In genomic region chr8:108911511-108911910, GRCm38 (mm10) we compare ENCODE assay signal across 8 mouse cellular contexts.
DNase-seq lines count a peak whose midpoint lies in the region; ATAC-seq and TF ChIP-seq lines count a peak whose summit lies in the region.

No protein-coding gene starts in this region.

- peak overlapping the region; percentile 74; the same call in 1 of the 2 replicates for H3K27ac ChIP-seq in embryonic facial prominence, embryonic 10.5 days (replicated peaks)
- H3K27ac ChIP-seq in heart, embryonic 13.5 days (replicated peaks): peak overlapping the region; percentile 70

- H3K27me3 ChIP-seq in E14TG2a.4 (ENCODE audit: insufficient read depth, low read length): peaks cover 6% of the 10 kb centered on the region; the same call in 1 of the 2 replicates
- H3K27me3 ChIP-seq in embryonic facial prominence, embryonic 10.5 days (replicated peaks; ENCODE audit: low read depth, poor library complexity, severe bottlenecking): no peaks in the 10 kb centered on the region; the same call in 1 of the 2 replicates
- no peaks in the 10 kb centered on the region for H3K27me3 ChIP-seq in heart, embryonic 13.5 days (replicated peaks)

- H3K9me3 ChIP-seq in E14TG2a.4 (ENCODE audit: low read length): peaks cover 2% of the 10 kb centered on the region; the same call in 1 of the 2 replicates
- H3K9me3 ChIP-seq in embryonic facial prominence, embryonic 10.5 days: no peaks in the 10 kb centered on the region
- peaks cover 1% of the 10 kb centered on the region; the same call in 1 of the 2 replicates for H3K9me3 ChIP-seq in heart, embryonic 13.5 days

- H3K9ac ChIP-seq in heart, embryonic 13.5 days: no peak overlapping the region

- peak; percentile 93 for DNase-seq in adrenal gland, postnatal 14 days
- peak; percentile 88 for DNase-seq in embryonic facial prominence, embryonic 10.5 days (ENCODE audit: low spot score)
- DNase-seq in layer of hippocampus, adult 8-10 months (ENCODE audit: low spot score in 2 of 2): peak; percentile 68 to 89
- peak; percentile 94 for DNase-seq in lung, postnatal 10 days
- peak; percentile 79 for DNase-seq in retina, postnatal 1 day
- DNase-seq in urinary bladder, adult 2 months (ENCODE audit: low spot score): peak; percentile 70

- peak overlapping the region; percentile 26; the same call in 1 of the 2 replicates for H3K4me2 ChIP-seq in heart, embryonic 13.5 days

- no peaks in the 10 kb centered on the region; the same call in 1 of the 2 replicates for H3K36me3 ChIP-seq in E14TG2a.4 (ENCODE audit: insufficient read depth, low read length)
- H3K36me3 ChIP-seq in embryonic facial prominence, embryonic 10.5 days (replicated peaks): peaks cover 26% of the 10 kb centered on the region
- peaks cover 2% of the 10 kb centered on the region for H3K36me3 ChIP-seq in heart, embryonic 13.5 days

- peak; percentile 99 for TF ChIP-seq CTCF in E14TG2a.4 (conservative IDR thresholded peaks at IDR 0.05; ENCODE audit: low read length)

- peaks cover 26% of the 10 kb centered on the region for H3K4me1 ChIP-seq in E14TG2a.4 (replicated peaks; ENCODE audit: low read depth, low read length)
- H3K4me1 ChIP-seq in embryonic facial prominence, embryonic 10.5 days: peaks cover 39% of the 10 kb centered on the region
- peaks cover 28% of the 10 kb centered on the region for H3K4me1 ChIP-seq in heart, embryonic 13.5 days

- H3K4me3 ChIP-seq in E14TG2a.4 (replicated peaks; ENCODE audit: low read length): no peak overlapping the region
- H3K4me3 ChIP-seq in embryonic facial prominence, embryonic 10.5 days: no peak overlapping the region
- no peak overlapping the region for H3K4me3 ChIP-seq in heart, embryonic 13.5 days

- 10% methylated on average over 6 of the region's 6 CpGs for WGBS in embryonic facial prominence, embryonic 10.5 days
- 14% methylated on average over 6 of the region's 6 CpGs for WGBS in heart, embryonic 13.5 days

- no peak for ATAC-seq in heart, embryonic 13.5 days (ENCODE audit: extremely low read depth, insufficient number of reproducible peaks, low FRiP score, low TSS enrichment)
